Mouse (Mus musculus): ENCODE measurements around the gene Dnajc3.
A peak's percentile ranks its signal among the peaks of the same experiment; 100 is the strongest.

Dnajc3 gene

DNA sequence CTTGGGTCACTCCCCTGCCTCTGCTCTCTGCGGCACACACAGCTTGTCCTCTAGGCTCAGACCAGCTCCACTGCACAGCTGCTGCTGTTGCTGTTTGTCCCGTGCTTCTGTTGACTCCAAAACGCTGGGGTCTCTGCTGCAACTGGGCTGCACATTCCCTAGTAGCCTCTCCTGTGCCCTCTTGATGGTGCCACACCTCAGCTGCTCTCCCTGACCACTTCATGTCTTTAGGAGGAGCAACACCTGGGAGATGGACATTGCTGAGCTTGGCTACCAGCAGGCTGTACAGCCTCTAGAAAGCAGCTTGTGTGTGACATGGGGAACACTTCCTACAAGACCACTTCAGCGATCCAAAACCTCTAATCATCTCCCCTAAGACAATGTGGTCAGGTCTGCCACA is 46.4 kb downstream of the Dnajc3 start:
- no peak for DNase-seq

DNA sequence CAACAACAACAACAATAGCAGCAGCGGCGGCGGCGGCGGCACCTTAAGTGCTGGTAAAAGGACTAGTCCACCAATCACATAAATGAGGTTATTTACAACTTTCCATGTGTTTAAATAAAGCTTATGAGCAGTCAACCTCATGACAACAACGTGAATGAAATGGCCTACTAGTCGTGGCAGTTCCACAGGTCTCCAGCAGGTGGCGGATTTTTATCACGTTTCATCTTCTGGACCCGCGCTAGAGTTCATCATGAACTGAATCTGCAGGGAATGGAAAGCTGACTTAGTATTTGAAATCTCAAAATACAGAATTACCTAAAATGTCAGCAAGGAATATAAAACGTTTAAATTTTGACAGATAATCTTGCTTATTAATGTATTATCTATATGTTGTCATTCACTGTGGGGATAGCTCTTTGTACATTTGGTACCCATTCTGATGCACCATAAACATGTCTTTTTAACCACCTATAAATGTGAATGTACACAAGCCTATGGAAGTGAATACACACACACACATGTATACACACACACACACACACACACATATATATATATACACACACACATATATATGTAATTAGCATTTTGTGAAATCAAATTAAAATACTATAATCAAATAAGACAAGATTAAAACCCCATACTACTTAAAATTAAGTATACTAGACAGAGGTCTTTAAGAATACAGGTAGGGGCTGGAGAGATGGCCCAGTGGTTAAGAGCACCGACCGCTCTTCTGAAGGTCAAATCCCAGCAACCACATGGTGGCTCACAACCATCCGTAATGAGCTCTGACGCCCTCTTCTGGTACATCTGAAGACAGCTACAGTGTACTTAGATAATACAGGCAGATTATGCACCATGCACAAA is 49.1 kb downstream of the Dnajc3 start:
- DNase-seq, result peak; percentile 70 to 77

- no peak for DNase-seq
These were observed 50.0 kb downstream of the Dnajc3 start for GRCm38 (mm10) chr14:118987523-118988496.

- DNase-seq, result no peak
These were observed 57.6 kb downstream of the Dnajc3 start for GRCm38 (mm10) chr14:118995226-118995925.

GRCm38 (mm10) chr14:119003320-119003719 is 65.5 kb downstream of the Dnajc3 start:
- peak; percentile 53 to 58 for DNase-seq

GRCm38 (mm10) chr14:119005834-119006233 is 68.1 kb downstream of the Dnajc3 start:
- no peak for DNase-seq

DNA sequence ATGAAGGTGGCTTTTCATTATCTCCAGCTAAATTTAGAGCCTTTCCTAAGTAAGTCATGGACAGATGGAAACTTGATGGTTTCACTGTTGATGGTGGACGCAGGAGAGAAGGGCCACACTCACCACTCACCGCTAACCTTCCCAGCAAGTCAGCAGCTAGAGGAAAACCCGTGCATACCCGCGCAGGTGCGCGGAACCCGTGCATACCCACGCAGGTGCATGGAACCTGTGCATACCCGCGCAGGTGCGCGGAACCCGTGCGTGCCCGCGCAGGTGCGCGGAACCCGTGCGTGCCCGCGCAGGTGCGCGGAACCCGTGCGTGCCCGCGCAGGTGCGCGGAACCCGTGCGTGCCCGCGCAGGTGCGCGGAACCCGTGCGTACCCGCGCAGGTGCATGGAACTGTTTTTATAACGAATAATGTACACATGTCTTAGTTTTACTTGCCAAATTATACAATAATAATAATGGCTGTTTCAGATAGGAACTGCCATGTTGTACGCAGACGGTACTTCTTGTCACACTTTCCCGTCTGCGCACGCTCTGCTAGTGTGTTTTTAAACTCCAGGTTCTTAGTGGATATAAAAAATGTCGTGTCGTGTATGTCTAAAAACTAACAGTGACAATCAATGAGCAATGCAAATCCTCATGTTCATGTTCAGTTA is 68.8 kb downstream of the Dnajc3 start:
- peak in 1 of 2 experiments; percentile 32 for DNase-seq

- peak; percentile 92 to 96 for DNase-seq
These were observed 69.6 kb downstream of the Dnajc3 start for GRCm38 (mm10) chr14:119007103-119007951.

DNA sequence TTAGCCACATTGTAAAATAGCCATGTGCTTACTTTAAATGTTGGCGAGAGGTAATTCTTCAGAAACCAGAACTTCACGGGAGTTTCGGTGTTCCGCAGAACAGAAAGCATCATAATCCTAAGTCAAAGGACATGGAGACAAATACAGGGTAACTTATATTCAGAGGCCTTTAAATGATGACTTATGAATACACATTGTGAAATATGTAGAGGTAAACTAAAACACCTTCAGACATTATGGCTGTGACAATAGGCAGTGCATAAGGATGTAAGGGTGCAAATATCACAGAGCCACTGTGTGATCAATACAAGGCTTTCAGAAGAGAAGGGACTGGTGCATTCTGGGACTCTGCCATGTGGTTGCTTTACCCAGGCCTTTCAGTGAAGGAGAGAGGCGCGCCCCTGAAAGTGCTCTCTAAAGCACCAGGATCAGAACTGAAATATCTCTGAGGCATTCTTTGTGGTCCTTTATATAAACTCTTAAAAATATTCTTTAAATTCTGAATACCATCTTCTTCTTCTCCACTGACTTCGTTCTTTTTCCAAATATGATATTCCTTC is 70.3 kb downstream of the Dnajc3 start:
- DNase-seq, result no peak

GRCm38 (mm10) chr14:119009531-119009930 is 71.8 kb downstream of the Dnajc3 start:
- DNase-seq, result no peak

DNA sequence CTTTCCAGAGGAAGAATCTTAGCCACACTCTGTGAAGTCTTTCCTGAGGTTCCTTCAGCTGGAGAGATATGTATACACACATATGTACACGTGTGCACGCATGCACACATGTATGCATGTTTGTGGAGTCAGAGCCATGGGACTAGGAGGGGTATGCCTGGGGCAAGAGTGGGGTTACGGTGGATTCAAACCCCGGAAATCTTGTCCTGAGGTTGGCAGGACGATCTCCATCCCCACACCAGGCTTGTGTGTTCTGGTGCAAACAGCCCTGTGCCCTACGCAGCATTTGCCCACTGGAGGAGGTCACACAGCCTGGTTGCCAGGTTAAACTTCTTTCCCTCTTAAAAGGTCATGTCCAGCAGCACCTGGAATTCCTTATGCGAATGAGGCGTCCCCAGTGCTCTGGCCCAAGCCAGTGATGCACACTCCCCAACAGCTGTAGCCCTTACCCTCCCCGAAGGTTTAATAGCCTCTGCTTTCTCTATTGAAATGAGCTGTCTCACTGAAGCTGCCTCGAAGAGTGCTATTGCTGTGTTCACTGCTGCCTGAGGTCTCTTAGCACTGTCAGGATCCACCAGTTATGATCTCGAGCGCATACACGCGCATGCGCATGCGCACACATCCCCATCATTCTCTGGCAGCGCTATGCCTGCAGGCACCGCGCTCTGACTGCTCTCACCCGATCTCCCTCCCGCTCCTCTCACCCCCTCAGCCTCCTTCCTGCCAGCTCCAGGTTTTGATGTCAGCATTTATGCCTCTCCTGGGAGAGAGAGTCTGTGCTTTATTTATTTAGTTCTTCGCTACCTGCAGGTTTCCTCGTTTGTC is 75.0 kb downstream of the Dnajc3 start:
- peak; percentile 46 to 72 for DNase-seq

DNA sequence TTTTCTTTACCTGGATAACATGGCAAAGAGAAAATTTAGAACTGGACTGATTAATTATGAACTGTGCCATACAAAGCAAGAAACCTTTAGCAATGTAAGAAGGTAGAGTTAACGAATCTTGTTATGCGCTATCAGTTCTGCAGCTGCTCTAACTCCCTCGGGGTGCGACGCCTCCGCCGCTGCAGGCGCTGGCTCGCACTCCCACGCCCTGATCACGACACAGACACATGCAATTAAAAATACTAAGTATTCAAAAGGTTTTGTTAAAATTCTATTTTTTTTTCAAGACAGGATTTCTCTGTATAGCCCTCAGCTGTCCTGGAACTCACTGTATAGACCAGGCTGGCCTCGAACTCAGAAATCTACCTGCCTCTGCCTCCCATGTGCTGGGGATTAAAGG is 75.8 kb downstream of the Dnajc3 start:
- no peak for DNase-seq

DNA sequence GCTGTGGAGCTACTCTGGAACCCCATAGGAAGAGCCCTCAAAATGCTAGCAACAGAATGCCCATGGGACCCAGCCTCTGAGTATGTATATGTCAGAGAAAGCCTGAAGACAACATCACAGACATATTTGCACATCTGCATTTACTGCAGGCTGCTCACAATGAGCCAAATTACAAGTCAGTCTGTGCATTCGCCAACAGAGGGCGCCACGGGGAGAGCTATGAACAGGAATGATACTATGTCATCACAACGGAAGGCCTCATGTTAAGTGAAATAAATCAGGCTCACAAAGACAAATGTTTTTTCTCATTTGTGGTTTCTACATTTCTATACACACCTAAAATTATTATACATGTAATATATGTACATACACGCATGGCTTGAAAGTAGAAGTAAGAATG is 88.1 kb downstream of the Dnajc3 start:
- DNase-seq, result peak; percentile 30 to 40

- DNase-seq, result peak; percentile 59 to 63
These were observed 89.4 kb downstream of the Dnajc3 start for GRCm38 (mm10) chr14:119027130-119027529.

DNA sequence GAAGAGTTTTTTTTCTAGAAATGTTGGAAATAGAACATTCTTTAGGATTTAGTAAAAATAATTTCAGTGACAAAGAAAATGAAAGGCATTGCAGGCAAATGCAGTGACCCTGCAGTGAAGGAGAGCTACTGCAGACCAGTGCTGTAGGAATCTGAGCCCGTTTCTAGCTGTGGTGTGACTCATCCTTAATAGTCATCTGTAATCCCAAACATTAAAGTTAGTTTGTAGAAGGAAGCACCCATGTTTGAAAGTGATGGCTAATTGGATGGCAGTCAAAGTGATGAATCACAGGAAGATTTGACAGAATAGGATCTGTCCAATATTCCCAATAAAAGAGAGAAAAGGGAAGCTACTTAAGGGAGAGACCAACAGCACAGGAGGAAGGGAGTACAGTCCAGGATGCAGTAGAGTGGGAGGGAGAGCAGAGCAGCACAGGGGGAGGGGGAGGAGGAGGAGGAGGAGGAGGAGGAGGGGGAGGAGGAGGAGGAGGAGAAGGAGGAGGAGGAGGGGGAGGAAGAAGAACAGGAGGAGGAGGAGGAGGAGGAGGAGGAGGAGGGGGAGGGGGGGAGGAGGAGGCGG is 90.0 kb downstream of the Dnajc3 start:
- DNase-seq, result no peak

Measured in thymus, postnatal 36 days (tissue).